Mouse (Mus musculus) embryonic fibroblast, embryonic 13.5 days (primary cell): ENCODE data around the gene Gm43191.

Source experiments
- CTCF ChIP-seq: IDR thresholded peaks from 2 replicates; pipeline ENCODE4 v1.5.1; 2011; ENCODE audit warnings: mild to moderate bottlenecking, control low read depth, low read length, moderate library complexity, borderline replicate concordance; ENCODE audit not compliant: insufficient read depth
- POLR2A ChIP-seq: IDR thresholded peaks from 2 replicates; pipeline ENCODE4 v1.6.1; 2011; ENCODE audit warnings: low read depth, mild to moderate bottlenecking, control low read depth, low read length, moderate library complexity

GRCm38 (mm10) chr3:116710941-116711340 lies 29.9 kb upstream of the Gm43191 start:
- TF ChIP-seq POLR2A = no peak
- no peak for TF ChIP-seq CTCF
